Mouse (Mus musculus) heart, adult 2 months (tissue): ENCODE data around the gene Rhoc. TPM values are rescaled to one million over a fixed set of nuclear protein-coding genes. Genes with fewer than 3 reads are reported as not detected.

Source experiments
- DNase-seq, 2 experiments: peaks; one replicate each; pipeline ENCODE4 v3.0.0; 2021
- H3K27ac ChIP-seq: fragments of 200-600 bp; 2 replicates; pipeline ENCODE4 v1.8.1; 2022
- H3K27me3 ChIP-seq: fragments of 200-500 bp; 2 replicates; pipeline ENCODE4 v1.6.1; 2012; ENCODE audit warnings: mild to moderate bottlenecking, low read length, inconsistent platforms, mixed read lengths; ENCODE audit not compliant: control insufficient read depth, insufficient read depth
- H3K36me3 ChIP-seq: fragments of 200-500 bp; 2 replicates; pipeline ENCODE4 v1.6.1; 2012; ENCODE audit warnings: low read length, inconsistent platforms; ENCODE audit not compliant: control insufficient read depth, insufficient read depth
- H3K4me1 ChIP-seq: fragments of 200-500 bp; 2 replicates; pipeline ENCODE4 v1.6.1; 2011; ENCODE audit warnings: low read length; ENCODE audit not compliant: control insufficient read depth, insufficient read depth
- H3K4me3 ChIP-seq: fragments of 200-600 bp; 2 replicates; pipeline ENCODE4 v1.8.1; 2022
- H3K79me2 ChIP-seq: fragments of 200-500 bp; replicated peaks from 2 replicates; pipeline ENCODE4 v1.6.1; 2012; ENCODE audit warnings: mild to moderate bottlenecking, inconsistent platforms, low read length, moderate library complexity, mixed read lengths; ENCODE audit not compliant: control insufficient read depth, insufficient read depth
- H3K9ac ChIP-seq: fragments of 200-500 bp; 2 replicates; pipeline ENCODE4 v1.6.1; 2012; ENCODE audit warnings: low read depth, mild to moderate bottlenecking, control low read depth, inconsistent platforms, low read length, mixed read lengths
- CTCF ChIP-seq: fragments of 200-600 bp; IDR thresholded peaks from 2 replicates; pipeline ENCODE4 v1.8.1; 2022; ENCODE audit warnings: antibody characterized with exemption, mild to moderate bottlenecking, moderate library complexity
- EP300 ChIP-seq: fragments of 200-500 bp; IDR thresholded peaks from 2 replicates; pipeline ENCODE4 v1.6.1; 2011; ENCODE audit warnings: low read depth, low read length, control low read depth; ENCODE audit not compliant: insufficient read depth
- POLR2A ChIP-seq: fragments of 200-500 bp; IDR thresholded peaks from 2 replicates; pipeline ENCODE4 v1.6.1; 2011; ENCODE audit warnings: mild to moderate bottlenecking, low read depth, low read length, control low read depth; ENCODE audit not compliant: insufficient read depth
- WGBS: fragments of 180-500 bp; shearing (Covaris S2); methylation state at CpG from one replicate; pipeline ENCODE4 v1.1.7; 2018; 5-methylcytosine and 5-hydroxymethylcytosine counted together
- intact Hi-C: fragments of 180-260 bp; cut with DNase I; formaldehyde crosslinking; loops from one replicate; pipeline ENCODE4 v1.15.1; 2025
- polyA plus RNA-seq: library from polyadenylated mRNA; depleted of rRNA; stranded (reverse); fragments of >200 nt; gene quantifications from 2 replicates; pipeline ENCODE4 v1.2.3, GENCODE M21; 2012; rRNA removed
- total RNA-seq, 2 experiments: library from RNA; stranded (reverse); gene quantifications; 2 replicates each; pipeline ENCODE4 v1.2.3; 2021

The Rhoc gene
- total and polyA plus RNA-seq, 3 experiments, result 83.8 to 89.9 (median 85.3) TPM

GRCm38 (mm10) chr3:104820426-104820825, 32.3 kb downstream of the Rhoc start:
- TF ChIP-seq EP300 (no peak), POLR2A (no peak), CTCF (no peak)
- Histone ChIP-seq H3K4me3 (no peak overlapping the region), H3K27ac (no peak overlapping the region), H3K27me3 (no peaks in the 10 kb centered on the region), H3K36me3 (peaks cover 11% of the 10 kb centered on the region), H3K4me1 (peaks cover 1% of the 10 kb centered on the region), H3K9ac (no peak overlapping the region), H3K79me2 (no peaks in the 10 kb centered on the region; the same call in 1 of the 2 replicates)
- DNase-seq, result no peak
- WGBS, result 47% methylated on average over 1 of the region's 1 CpGs
- intact Hi-C loops, result no loop called here

GRCm38 (mm10) chr3:104822413-104822812, 34.2 kb downstream of the Rhoc start:
- DNase-seq, result no peak
- Histone ChIP-seq H3K79me2 (no peaks in the 10 kb centered on the region), H3K9ac (no peak overlapping the region), H3K36me3 (peaks cover 8% of the 10 kb centered on the region), H3K27ac (no peak overlapping the region), H3K27me3 (no peaks in the 10 kb centered on the region), H3K4me1 (peaks cover 1% of the 10 kb centered on the region), H3K4me3 (no peak overlapping the region)
- WGBS, result 88% methylated on average over 3 of the region's 3 CpGs
- TF ChIP-seq POLR2A, result no peak
- no peak for TF ChIP-seq EP300
- no peak for TF ChIP-seq CTCF
- intact Hi-C loops, result no loop called here

- Histone ChIP-seq H3K4me3 (no peak overlapping the region), H3K27me3 (no peaks in the 10 kb centered on the region), H3K79me2 (no peaks in the 10 kb centered on the region), H3K9ac (no peak overlapping the region), H3K27ac (no peak overlapping the region), H3K4me1 (no peaks in the 10 kb centered on the region; the same call in 1 of the 2 replicates), H3K36me3 (peaks cover 3% of the 10 kb centered on the region)
- intact Hi-C loops, result no loop called here
- WGBS, result 93% methylated on average over 3 of the region's 3 CpGs
- TF ChIP-seq EP300 (no peak), POLR2A (no peak), CTCF (no peak)
- DNase-seq, result no peak
These were observed 47.6 kb downstream of the Rhoc start for GRCm38 (mm10) chr3:104835797-104836196.

GRCm38 (mm10) chr3:104841049-104841448, 52.9 kb downstream of the Rhoc start:
- Histone ChIP-seq H3K9ac (no peak overlapping the region), H3K27ac (no peak overlapping the region), H3K4me3 (no peak overlapping the region), H3K36me3 (no peaks in the 10 kb centered on the region; the same call in 1 of the 2 replicates), H3K79me2 (no peaks in the 10 kb centered on the region; the same call in 1 of the 2 replicates), H3K27me3 (no peaks in the 10 kb centered on the region), H3K4me1 (no peaks in the 10 kb centered on the region)
- intact Hi-C loops, result no loop called here
- no peak for DNase-seq
- 92% methylated on average over 5 of the region's 5 CpGs for WGBS
- TF ChIP-seq EP300 (no peak), CTCF (no peak), POLR2A (no peak)

Other genes with a start within 250 kb of the Rhoc start
- gene Slc16a1, start 149.7 kb upstream of the Rhoc start, total RNA-seq, result 100 to 1,000 TPM; 157 to 177 TPM
- gene Slc16a1, start 149.7 kb upstream of the Rhoc start, polyA plus RNA-seq, result 91.9 and 179 TPM in 2 replicates
- gene Ppm1j, start 7.3 kb upstream of the Rhoc start, total RNA-seq, result 10 to 100 TPM; 17.5 to 20.1 TPM
- gene Ppm1j, start 7.3 kb upstream of the Rhoc start, polyA plus RNA-seq, result 42.4 and 47.6 TPM in 2 replicates
- 1 to 10 TPM; 1.2 to 1.4 TPM for gene Fam19a3, start 6.5 kb upstream of the Rhoc start, total RNA-seq
- gene Fam19a3, start 6.5 kb upstream of the Rhoc start, polyA plus RNA-seq, result 2.4 and 3.4 TPM in 2 replicates
- gene Mov10, start 30.2 kb downstream of the Rhoc start, total RNA-seq, result 1 to 10 TPM; 4.6 to 5.9 TPM
- 5.7 and 7.4 TPM in 2 replicates for gene Mov10, start 30.2 kb downstream of the Rhoc start, polyA plus RNA-seq
- 10 to 100 TPM; 16.7 to 19.3 TPM for gene St7l, start 75.6 kb downstream of the Rhoc start, total RNA-seq
- 3.7 and 7.2 TPM in 2 replicates for gene St7l, start 75.6 kb downstream of the Rhoc start, polyA plus RNA-seq
- 10 to 100 TPM; 30.1 to 36.6 TPM for gene Capza1, start 76.1 kb downstream of the Rhoc start, total RNA-seq
- 18.3 and 32.1 TPM in 2 replicates for gene Capza1, start 76.1 kb downstream of the Rhoc start, polyA plus RNA-seq
- gene Wnt2b, start 173.5 kb downstream of the Rhoc start, total RNA-seq, result under 1 TPM; 0.76 to 0.77 TPM
- 0.51 and 0.94 TPM in 2 replicates for gene Wnt2b, start 173.5 kb downstream of the Rhoc start, polyA plus RNA-seq